Mouse (Mus musculus): ENCODE data around the gene Shank3.

The Shank3 gene

GRCm38 (mm10) chr15:89498961-89499688 is at the start of gene Shank3:
TSS of gene Shank3 (plus strand) at chr15:89499623.
- POLR2A ChIA-PET = interaction anchor here in 2 of 4 experiments (1.1 to 2.2 kb wide), 6 partner anchors 11 to 93 kb away, joined by 3 to 8 read pairs (median 5); partner anchors contain the start of gene Rabl2 (in 1 of the 2)

DNA sequence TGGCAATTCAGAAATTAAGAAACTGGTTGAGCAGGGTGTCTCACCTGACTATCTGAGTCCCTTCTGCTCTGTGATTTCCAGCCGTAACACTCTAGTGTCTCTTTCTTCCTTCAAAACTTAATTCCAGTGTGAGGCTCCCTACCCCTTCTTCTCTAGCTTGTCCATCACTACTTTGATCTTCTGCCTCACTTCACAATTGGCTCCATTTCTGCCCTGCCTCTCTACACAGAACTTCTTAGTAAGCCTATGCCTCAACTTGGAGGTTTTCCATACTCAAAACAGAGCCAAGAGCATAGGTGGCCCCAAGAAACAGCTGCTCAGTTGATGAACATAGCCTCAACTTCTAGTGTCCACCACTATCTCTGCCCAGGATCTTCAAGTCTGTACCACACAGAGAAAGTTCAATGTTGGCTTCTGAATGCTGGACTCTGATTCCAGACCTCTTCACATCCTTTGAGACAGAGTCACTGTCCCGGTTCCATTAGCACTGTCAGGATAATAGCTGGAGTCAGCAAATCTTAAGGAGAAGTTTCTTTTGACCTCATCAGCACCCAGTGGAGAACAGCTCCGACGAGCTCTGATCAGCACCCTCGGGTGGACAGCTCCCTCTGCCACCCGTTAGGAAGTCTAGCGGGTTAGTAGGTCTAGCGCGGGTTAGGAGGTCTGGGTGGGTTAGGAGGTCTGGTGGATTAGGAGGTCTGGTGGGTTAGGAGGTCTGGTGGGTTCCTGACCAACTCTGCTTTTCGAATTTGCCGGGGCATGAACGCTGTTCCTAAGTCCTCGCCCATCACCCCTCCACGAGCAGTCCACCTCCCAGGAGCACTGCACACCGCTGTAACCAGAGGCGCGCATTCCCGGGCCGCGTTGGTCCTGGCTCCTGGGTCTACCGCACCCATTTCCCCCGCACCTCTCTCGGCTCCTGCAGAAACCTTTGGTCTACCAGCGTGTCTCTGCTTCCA is 46.2 kb upstream of the Shank3 start:
- POLR2A ChIA-PET = interaction anchor here in 3 of 4 experiments (0.7 to 1.3 kb wide), 16 partner anchors 10 to 138 kb away, joined by 3 to 9 read pairs (median 4); partner anchors contain the start of genes C730034F03Rik (in 2 of the 3), Chkb (in 2 of the 3), Gm44502 (in 2 of the 3) and Sbf1 (in 1 of the 3)
- CTCF ChIA-PET = interaction anchor here (0.5 to 1.0 kb wide), 10 partner anchors 10 to 788 kb away, joined by 3 to 5 read pairs (median 3); partner anchors contain the start of genes Adm2 (in 1 of the 4), Arsa (in 1 of the 4), C730034F03Rik (in 1 of the 4) and Chkb (in 1 of the 4)

More at GRCm38 (mm10) chr15:89498961-89499688, at the start of gene Shank3:
- CTCF ChIA-PET = interaction anchor here in 3 of 4 experiments (0.6 to 1.2 kb wide), 6 partner anchors 23 to 726 kb away, joined by 3 to 15 read pairs (median 3); no protein-coding TSS in a partner anchor

DNA sequence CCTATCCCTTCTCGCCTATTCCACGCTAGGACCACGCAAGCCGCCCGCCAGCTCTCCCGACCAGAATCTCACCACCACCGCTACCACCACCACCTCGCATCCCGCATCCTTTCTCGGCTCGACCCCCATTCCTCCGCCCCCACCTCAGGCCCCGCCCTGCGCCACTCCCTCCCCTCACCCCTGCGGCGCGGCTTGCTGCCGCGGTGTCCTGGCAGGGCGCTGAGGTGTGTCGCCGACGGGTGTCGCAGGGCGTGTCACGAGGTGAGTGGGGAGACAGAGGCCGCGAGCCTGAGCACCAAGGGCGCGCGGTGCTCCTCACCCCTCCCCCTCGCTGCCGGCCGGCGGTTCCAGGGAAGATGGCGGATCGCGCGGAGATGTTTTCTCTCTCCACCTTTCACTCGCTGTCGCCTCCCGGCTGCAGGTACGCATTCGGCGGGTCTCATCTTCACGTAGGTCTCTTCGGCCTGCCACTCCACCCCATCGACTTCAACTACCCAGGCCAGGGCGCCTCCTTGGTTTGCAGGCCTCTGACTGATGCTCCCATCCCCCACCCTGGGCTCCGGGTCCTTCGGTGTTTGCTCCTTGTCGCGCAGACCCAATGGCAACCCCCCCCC is 45.5 kb upstream of the Shank3 start, which contains the start of gene Mapk8ip2:
Gene Mapk8ip2, plus strand, starts transcription at position 49 of the 614 bp plus-strand sequence.
- POLR2A ChIA-PET = interaction anchor here in 3 of 4 experiments (0.7 to 1.4 kb wide), 17 partner anchors 10 to 146 kb away, joined by 3 to 9 read pairs (median 4); partner anchors contain the start of genes Arsa (in 1 of the 3), C730034F03Rik (in 1 of the 3), Chkb (in 1 of the 3) and Gm44502 (in 1 of the 3)

GRCm38 (mm10) chr15:89454857-89455256 is 44.6 kb upstream of the Shank3 start:
- ChIA-PET CTCF (interaction anchor here (0.6 to 0.7 kb wide), 4 partner anchors 86 to 489 kb away, joined by 3 to 7 read pairs (median 3); no protein-coding TSS in a partner anchor), POLR2A (interaction anchor here (0.5 to 1.4 kb wide), 19 partner anchors 8 to 395 kb away, joined by 3 to 8 read pairs (median 3); partner anchors contain the start of genes Chkb (in 2 of the 4), Tymp (in 2 of the 4), Arsa (in 1 of the 4) and C730034F03Rik (in 1 of the 4))

More for the DNA sequence above, 45.5 kb upstream of the Shank3 start, which contains the start of gene Mapk8ip2:
- CTCF ChIA-PET = interaction anchor here in 2 of 4 experiments (0.6 to 1.0 kb wide), 5 partner anchors 11 to 488 kb away, joined by 3 to 5 read pairs (median 3); partner anchors contain the start of genes C730034F03Rik (in 1 of the 2), Chkb (in 1 of the 2), Gm44502 (in 1 of the 2) and Sco2 (in 1 of the 2)

DNA sequence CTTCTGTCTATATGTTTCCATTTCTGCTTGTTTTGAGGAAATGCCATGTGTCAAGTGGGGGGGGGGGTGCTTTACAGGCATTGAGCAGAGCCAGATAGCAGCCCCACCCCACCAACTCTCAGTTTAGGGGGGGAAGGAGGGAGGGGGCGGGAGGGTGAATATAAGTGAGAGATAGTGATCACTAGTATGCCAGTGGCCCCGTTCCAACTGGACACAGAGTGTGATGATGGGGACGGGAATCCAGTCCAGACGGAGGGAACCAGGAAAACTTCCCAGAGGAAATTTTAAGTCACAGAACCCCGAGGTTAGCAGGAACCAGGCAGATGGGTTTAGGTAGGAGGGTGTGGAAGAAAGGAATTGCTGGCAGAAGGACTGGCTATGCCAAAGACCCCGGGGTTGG is 43.8 kb upstream of the Shank3 start:
- POLR2A ChIA-PET = interaction anchor here in 3 of 4 experiments (0.6 to 1.4 kb wide), 7 partner anchors 9 to 86 kb away, joined by 3 to 8 read pairs (median 5); partner anchors contain the start of genes C730034F03Rik (in 1 of the 3), Chkb (in 1 of the 3), Gm44502 (in 1 of the 3) and Shank3 (in 1 of the 3)
- CTCF ChIA-PET = interaction anchor here in 2 of 4 experiments (0.5 to 0.7 kb wide), 2 partner anchors 139 to 150 kb away, joined by 3 read pairs; no protein-coding TSS in a partner anchor

DNA sequence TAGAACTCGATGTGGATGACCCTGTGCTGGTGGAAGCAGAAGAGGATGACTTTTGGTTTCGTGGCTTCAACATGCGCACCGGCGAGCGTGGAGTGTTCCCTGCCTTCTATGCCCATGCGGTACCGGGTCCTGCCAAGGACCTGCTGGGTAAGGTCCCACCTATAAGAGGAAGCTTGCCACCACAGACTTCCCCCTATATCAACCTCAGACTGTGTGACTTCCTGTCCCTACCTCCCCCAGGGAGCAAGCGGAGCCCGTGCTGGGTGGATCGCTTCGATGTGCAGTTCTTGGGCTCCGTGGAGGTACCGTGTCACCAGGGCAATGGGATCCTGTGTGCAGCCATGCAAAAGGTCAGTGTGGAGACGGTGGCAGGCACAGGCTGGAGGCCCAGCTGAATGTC is 40.5 kb upstream of the Shank3 start:
- POLR2A ChIA-PET = interaction anchor here in 1 of 4 experiments (2.1 kb wide), 1 partner anchor 30 kb away, joined by 6 read pairs; the partner anchor contains the start of genes C730034F03Rik, Chkb and Gm44502
- CTCF ChIA-PET = no interaction called here

- CTCF ChIA-PET = interaction anchor here in 2 of 4 experiments (0.6 to 1.1 kb wide), 3 partner anchors 10 to 88 kb away, joined by 3 read pairs; no protein-coding TSS in a partner anchor
- POLR2A ChIA-PET = interaction anchor here in 3 of 4 experiments (0.6 to 2.1 kb wide), 4 partner anchors 16 to 104 kb away, joined by 3 to 6 read pairs (median 4); partner anchors contain the start of genes C730034F03Rik (in 1 of the 3), Chkb (in 1 of the 3) and Gm44502 (in 1 of the 3)
Observed at GRCm38 (mm10) chr15:89459821-89460220, 39.6 kb upstream of the Shank3 start.

DNA sequence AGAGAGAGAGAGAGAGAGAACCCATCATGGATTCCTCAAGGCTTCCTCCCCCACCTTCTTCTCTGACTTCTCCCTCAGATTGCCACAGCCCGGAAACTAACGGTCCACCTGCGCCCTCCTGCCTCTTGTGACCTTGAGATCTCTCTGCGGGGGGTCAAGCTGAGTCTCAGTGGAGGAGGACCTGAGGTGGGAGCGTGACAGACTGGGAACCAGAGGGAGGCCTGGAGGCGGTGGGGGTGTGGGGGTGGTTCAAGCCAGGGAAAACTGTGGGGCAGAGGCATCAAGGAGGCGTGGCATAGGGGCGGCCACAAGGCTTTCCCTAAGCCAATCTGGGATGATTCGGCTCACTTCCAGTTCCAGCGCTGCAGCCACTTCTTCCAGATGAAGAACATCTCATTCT is 39.1 kb upstream of the Shank3 start:
- CTCF ChIA-PET = interaction anchor here in 2 of 4 experiments (0.6 to 1.1 kb wide), 3 partner anchors 10 to 87 kb away, joined by 3 read pairs; no protein-coding TSS in a partner anchor
- POLR2A ChIA-PET = interaction anchor here in 3 of 4 experiments (0.6 to 1.8 kb wide), 4 partner anchors 16 to 104 kb away, joined by 3 to 4 read pairs (median 4); no protein-coding TSS in a partner anchor

GRCm38 (mm10) chr15:89461321-89461720 is 38.1 kb upstream of the Shank3 start:
- POLR2A ChIA-PET = interaction anchor here in 1 of 4 experiments (1.8 kb wide), 1 partner anchor 15 kb away, joined by 4 read pairs; no protein-coding TSS in a partner anchor
- CTCF ChIA-PET = no interaction called here

- CTCF ChIA-PET = no interaction called here
- POLR2A ChIA-PET = interaction anchor here in 2 of 4 experiments (1.0 to 1.8 kb wide), 2 partner anchors 14 kb away, joined by 3 to 4 read pairs; no protein-coding TSS in a partner anchor
Observed at GRCm38 (mm10) chr15:89462176-89462575, 37.2 kb upstream of the Shank3 start.

DNA sequence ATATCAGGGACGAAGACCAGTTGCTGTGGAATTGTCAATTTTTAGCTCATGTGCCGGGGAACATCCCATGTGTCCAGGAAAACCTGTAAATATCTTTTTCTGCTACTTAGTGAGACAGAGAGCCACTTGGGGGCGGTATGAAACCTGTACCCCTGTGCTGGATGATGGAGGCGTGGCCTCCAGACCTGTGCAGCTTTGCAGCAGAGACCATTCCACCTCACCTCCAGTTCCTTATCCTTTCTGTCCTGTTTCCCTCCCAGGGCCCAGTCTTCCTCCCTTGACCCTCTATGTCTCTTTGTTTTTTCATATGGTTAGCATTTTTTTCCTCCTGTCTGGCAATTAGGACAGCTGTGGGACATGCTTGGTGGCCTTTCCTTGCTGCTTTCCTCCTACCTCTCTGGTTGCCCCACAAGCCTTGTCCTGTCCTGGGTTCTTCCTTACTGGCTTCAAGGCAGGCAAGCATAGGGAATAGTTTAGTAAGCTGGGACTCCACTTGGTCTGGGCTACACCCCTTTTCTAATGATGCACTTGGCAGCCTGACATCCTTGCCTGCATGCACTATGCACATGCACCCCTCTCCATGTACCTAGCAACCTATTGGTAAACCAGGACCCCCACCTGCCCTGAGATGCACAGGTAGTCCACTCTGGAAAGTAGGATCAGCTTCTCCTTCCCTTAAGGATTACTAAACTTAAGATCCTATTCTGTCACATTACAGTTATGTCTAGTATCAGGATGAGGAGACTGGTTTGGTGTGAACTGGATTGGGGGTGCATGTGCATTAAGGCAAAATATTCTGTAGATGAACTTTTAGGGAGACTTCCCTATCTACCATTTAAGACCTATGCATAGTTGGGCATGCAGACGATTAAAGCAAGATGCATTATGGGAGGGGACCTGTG is 35.8 kb upstream of the Shank3 start:
- ChIA-PET POLR2A (interaction anchor here in 2 of 4 experiments (0.6 to 0.7 kb wide), 3 partner anchors 10 to 290 kb away, joined by 3 to 6 read pairs (median 3); partner anchors contain the start of gene Mapk8ip2 (in 1 of the 2)), CTCF (interaction anchor here in 1 of 4 experiments (0.6 kb wide), 1 partner anchor 21 kb away, joined by 5 read pairs; no protein-coding TSS in a partner anchor)

GRCm38 (mm10) chr15:89465052-89465451 is 34.4 kb upstream of the Shank3 start:
- ChIA-PET POLR2A (interaction anchor here in 2 of 4 experiments (1.0 to 1.6 kb wide), 7 partner anchors 11 to 93 kb away, joined by 3 to 6 read pairs (median 3); partner anchors contain the start of gene Sco2 (in 1 of the 2)), CTCF (interaction anchor here in 3 of 4 experiments (0.6 to 1.1 kb wide), 4 partner anchors 12 to 307 kb away, joined by 3 to 6 read pairs (median 3); no protein-coding TSS in a partner anchor)

DNA sequence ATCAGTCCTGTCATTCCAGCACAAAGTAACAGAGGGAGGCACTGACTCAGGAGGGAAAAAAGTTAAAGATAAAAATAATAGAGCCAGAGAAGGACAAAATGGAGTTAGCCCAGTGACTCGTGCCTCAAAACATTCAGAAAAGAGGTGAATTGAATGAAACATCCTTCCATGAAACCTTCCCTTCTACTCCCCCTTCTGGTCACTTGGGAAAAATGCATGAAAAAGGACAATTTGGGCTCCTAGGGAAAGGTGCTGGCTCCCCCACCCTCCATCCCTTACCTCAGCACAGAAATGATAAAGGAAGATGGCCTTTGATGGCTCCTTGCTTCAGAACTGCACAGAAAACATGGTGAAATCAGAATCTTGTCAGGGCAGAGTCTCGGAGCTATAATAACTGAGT is 30.8 kb upstream of the Shank3 start:
- ChIA-PET POLR2A (no interaction called here), CTCF (no interaction called here)

- POLR2A ChIA-PET = interaction anchor here in 1 of 4 experiments (1.6 kb wide), 1 partner anchor 97 kb away, joined by 3 read pairs; the partner anchor contains the start of gene Sco2
- CTCF ChIA-PET = no interaction called here
Observed at GRCm38 (mm10) chr15:89471476-89471875, 27.9 kb upstream of the Shank3 start.

DNA sequence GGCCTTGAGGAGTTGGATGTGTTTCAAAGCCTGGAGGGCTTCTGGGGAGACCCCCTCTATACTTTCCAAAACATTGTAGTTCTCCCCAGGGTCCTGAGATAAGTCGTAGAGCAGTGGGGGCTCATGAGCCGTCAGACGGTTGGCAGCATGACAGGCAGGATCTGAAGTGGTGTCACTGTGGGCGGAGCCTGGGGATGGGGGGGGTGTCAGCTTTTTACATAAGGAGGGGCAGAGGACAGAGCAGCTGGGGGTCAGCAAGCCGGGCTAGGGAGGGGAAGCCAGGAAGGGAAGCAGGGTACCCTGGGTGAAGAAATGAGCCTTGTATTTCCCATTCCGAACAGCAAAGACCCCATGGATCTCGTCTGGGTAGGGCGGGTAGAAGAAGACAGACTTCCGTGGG is 26.1 kb upstream of the Shank3 start:
- ChIA-PET POLR2A (interaction anchor here in 1 of 4 experiments (0.8 kb wide), 1 partner anchor 19 kb away, joined by 3 read pairs; no protein-coding TSS in a partner anchor), CTCF (no interaction called here)
